Mouse (Mus musculus): ENCODE results near the gene Sgsm2. TPM values are rescaled to one million over a fixed set of nuclear protein-coding genes. Genes with fewer than 3 reads are reported as not detected.

The Sgsm2 gene
- polyA plus RNA-seq, 2 experiments = 1.1 to 2.6 TPM

DNA sequence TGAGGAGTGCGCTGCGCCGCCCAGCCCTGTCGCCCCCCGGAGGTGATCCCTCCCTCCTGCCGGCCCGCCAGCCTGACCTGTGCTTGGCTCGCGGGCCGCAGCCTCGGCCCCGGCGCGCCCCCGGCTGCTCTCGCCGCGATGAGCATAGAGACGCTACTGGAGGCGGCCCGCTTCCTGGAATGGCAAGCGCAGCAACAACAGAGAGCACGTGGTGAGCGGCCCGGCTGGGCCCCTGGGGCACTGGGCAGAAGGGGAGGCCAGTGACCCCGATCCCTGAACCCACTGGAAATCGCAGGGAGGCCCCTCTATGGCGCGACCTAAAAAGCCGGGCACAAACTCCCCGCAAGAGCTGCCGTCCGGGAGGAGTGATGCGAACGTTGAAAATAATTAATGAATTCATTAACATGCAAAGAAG, 65.7 kb downstream of the Sgsm2 start:
- no peaks in the 10 kb centered on the region for H3K9me3 ChIP-seq (ENCODE audit: control insufficient read depth, low read length)
- under 1% methylated on average over 35 of the region's 35 CpGs for WGBS (ENCODE audit: insufficient replicate concordance)
- DNase-seq (ENCODE audit: low read depth in 3 of 3, low spot score in 3 of 3) (peak in 1 of 3 experiments; percentile 51), ATAC-seq (ENCODE audit: insufficient read depth) (no peak)
- H3K4me2 ChIP-seq (ENCODE audit: low read depth) = peak overlapping the region; percentile 100
- H3K27ac ChIP-seq = peak overlapping the region; percentile 91
- H3K36me3 ChIP-seq (replicated peaks; ENCODE audit: control insufficient read depth, insufficient read depth, low read depth) = no peaks in the 10 kb centered on the region
- H3K4me1 ChIP-seq (replicated peaks; ENCODE audit: control insufficient read depth in 2 of 2, insufficient read depth in 2 of 2, low read length in 1 of 2) = peaks cover 31 to 54% of the 10 kb centered on the region in 2 experiments
- H3K27me3 ChIP-seq (ENCODE audit: control insufficient read depth, insufficient read depth, low read length) = no peaks in the 10 kb centered on the region
- peak overlapping the region; percentile 66 for H3K9ac ChIP-seq (replicated peaks)
- TF ChIP-seq CTCF (IDR thresholded peaks at IDR 0.05; ENCODE audit: low read depth) (no peak), EP300 (IDR thresholded peaks at IDR 0.05; ENCODE audit: low read depth) (no peak)
- H3K4me3 ChIP-seq (ENCODE audit: insufficient read depth in 1 of 2, low read depth in 2 of 2, low read length in 2 of 2) = peak overlapping the region; percentile 69 to 84

DNA sequence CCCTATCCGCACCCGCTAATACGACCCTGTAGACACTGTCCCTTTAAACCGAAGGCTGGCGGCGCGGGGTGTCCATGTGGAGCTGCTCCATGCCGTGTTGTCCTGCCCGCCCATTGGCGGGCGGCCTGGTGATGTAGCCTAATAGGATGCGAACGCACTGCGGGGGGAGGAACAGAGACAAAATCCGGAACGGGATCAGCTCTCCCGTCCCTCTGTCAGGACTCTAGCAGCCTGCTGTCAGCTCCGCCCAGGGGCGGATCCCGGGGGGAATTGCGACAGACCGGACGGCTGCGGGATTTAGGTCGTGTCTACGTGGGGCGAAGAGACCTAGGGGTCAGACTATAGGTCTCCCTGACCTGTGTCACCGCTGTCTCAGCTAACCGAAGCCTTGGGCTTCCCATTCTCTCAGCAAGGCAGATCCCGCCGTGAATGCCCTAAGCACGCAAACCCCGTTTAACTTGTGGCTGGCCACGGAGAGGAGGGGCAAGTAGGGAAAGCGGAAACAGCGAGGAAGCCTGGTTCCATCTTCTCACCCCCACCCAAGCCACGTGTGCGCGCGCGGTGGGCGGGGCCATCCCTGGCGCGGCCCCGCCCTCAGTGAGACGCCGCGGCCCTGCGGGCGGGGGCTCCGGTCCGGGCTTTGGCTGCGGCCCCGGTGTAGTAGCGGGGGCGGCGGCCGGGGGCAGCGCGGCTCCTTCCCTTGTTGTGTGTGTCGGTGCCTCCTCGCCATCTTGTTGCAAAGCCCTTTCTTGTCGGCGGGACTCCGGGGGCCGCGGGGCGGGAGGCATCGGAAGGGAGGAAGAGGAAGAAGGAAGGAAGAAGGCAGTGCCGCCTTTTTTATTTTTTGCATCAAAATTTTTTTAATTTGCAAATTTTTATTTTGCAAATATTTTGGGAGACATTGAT, 66.4 kb downstream of the Sgsm2 start, which contains the start of gene Mnt:
Mnt (plus strand) TSS at position 665 of the 906 bp plus-strand sequence.
- Histone ChIP-seq H3K9me3 (ENCODE audit: control insufficient read depth, low read length) (no peaks in the 10 kb centered on the region), H3K4me3 (ENCODE audit: insufficient read depth in 1 of 2, low read depth in 2 of 2, low read length in 2 of 2) (peak within 1 kb of the TSS; percentile 79 to 84), H3K4me2 (ENCODE audit: low read depth) (peak within 1 kb of the TSS; percentile 100), H3K4me1 (replicated peaks; ENCODE audit: control insufficient read depth in 2 of 2, insufficient read depth in 2 of 2, low read length in 1 of 2) (peaks cover 34 to 58% of the 10 kb centered on the region in 2 experiments), H3K27ac (peak within 1 kb of the TSS; percentile 91), H3K9ac (replicated peaks) (peak within 1 kb of the TSS; percentile 66), H3K36me3 (replicated peaks; ENCODE audit: control insufficient read depth, insufficient read depth, low read depth) (no peaks in the 10 kb centered on the region), H3K27me3 (ENCODE audit: control insufficient read depth, insufficient read depth, low read length) (no peaks in the 10 kb centered on the region)
- TF ChIP-seq CTCF (IDR thresholded peaks at IDR 0.05; ENCODE audit: low read depth) (no peak), EP300 (IDR thresholded peaks at IDR 0.05; ENCODE audit: low read depth) (peak; percentile 47; the same call in 1 of the 2 replicates)
- under 1% methylated on average over 70 of the region's 70 CpGs for WGBS (ENCODE audit: insufficient replicate concordance)
- ATAC-seq (ENCODE audit: insufficient read depth) = peak; percentile 75
- peak; percentile 94 to 96 (median 96) for DNase-seq (ENCODE audit: low read depth in 3 of 3, low spot score in 3 of 3)

DNA sequence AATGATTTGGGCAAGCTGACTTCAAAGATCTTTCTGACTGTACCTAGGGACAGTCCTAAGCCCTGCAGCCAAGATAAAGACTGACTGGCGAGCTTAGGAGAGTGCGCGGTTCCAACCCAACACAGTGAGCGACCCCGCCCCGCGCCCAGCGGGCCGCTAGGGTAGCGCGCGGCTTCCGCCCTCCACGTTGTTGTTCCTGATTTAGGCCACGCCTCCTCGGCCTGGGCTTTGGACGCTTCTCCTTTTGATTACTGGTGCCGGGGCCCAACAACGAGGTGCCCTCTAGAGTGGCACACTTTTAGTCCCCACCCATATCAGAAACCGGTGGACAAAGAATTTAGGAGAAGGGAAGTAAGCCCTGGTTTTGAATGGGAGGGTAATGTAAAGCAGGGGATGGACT, 67.0 kb downstream of the Sgsm2 start:
- Histone ChIP-seq H3K4me1 (replicated peaks; ENCODE audit: control insufficient read depth in 2 of 2, insufficient read depth in 2 of 2, low read length in 1 of 2) (peaks cover 32 to 54% of the 10 kb centered on the region in 2 experiments), H3K36me3 (replicated peaks; ENCODE audit: control insufficient read depth, insufficient read depth, low read depth) (no peaks in the 10 kb centered on the region), H3K27me3 (ENCODE audit: control insufficient read depth, insufficient read depth, low read length) (no peaks in the 10 kb centered on the region), H3K27ac (peak overlapping the region; percentile 91), H3K9me3 (ENCODE audit: control insufficient read depth, low read length) (no peaks in the 10 kb centered on the region), H3K4me3 (ENCODE audit: insufficient read depth in 1 of 2, low read depth in 2 of 2, low read length in 2 of 2) (peak overlapping the region; percentile 79 to 84), H3K4me2 (ENCODE audit: low read depth) (peak overlapping the region; percentile 100), H3K9ac (replicated peaks) (peak overlapping the region; percentile 66)
- no peak for TF ChIP-seq EP300 (IDR thresholded peaks at IDR 0.05; ENCODE audit: low read depth)
- TF ChIP-seq CTCF (IDR thresholded peaks at IDR 0.05; ENCODE audit: low read depth) = peak; percentile 63
- under 1% methylated on average over 20 of the region's 20 CpGs for WGBS (ENCODE audit: insufficient replicate concordance)
- DNase-seq (ENCODE audit: low read depth in 3 of 3, low spot score in 3 of 3) (peak; percentile 74 to 80 (median 76)), ATAC-seq (ENCODE audit: insufficient read depth) (peak; percentile 50)

DNA sequence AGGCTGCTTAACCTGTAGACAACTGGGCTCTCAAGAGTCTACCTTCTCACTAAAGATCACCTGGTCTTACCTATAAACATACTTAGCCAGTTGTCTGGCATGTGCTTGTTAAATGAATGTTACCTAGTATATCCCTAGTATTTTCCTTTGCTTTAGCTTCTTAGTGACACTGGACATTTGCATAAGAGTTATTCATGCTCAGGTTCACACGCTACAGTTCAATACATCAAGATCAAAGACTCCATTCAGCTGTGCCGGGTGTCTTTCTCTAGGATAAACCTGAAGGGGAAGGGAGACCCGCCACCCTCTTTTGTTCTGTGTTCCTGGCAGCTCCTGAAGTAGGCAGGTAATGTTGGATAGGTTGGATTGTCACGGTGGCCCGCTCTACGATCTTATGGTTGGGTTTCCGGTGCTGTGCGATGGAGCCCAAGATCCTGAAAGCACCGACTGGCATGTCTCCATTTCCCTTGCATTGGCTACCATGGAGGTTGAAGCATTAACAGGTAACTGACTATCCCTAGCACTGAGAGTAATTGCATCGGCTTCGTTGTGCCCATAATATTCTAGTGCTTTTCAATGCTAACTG, 67.8 kb downstream of the Sgsm2 start:
- 22% methylated on average over 11 of the region's 11 CpGs for WGBS (ENCODE audit: insufficient replicate concordance)
- Histone ChIP-seq H3K4me3 (ENCODE audit: insufficient read depth in 1 of 2, low read depth in 2 of 2, low read length in 2 of 2) (peak overlapping the region; percentile 79 to 84), H3K4me2 (ENCODE audit: low read depth) (peak overlapping the region; percentile 100), H3K36me3 (replicated peaks; ENCODE audit: control insufficient read depth, insufficient read depth, low read depth) (no peaks in the 10 kb centered on the region), H3K27me3 (ENCODE audit: control insufficient read depth, insufficient read depth, low read length) (no peaks in the 10 kb centered on the region), H3K4me1 (replicated peaks; ENCODE audit: control insufficient read depth in 2 of 2, insufficient read depth in 2 of 2, low read length in 1 of 2) (peaks cover 28 to 47% of the 10 kb centered on the region in 2 experiments), H3K9ac (replicated peaks) (peak overlapping the region; percentile 66), H3K27ac (peak overlapping the region; percentile 91), H3K9me3 (ENCODE audit: control insufficient read depth, low read length) (no peaks in the 10 kb centered on the region)
- ATAC-seq (ENCODE audit: insufficient read depth) = no peak
- DNase-seq (ENCODE audit: low read depth in 3 of 3, low spot score in 3 of 3) = no peak
- no peak for TF ChIP-seq EP300 (IDR thresholded peaks at IDR 0.05; ENCODE audit: low read depth)
- TF ChIP-seq CTCF (IDR thresholded peaks at IDR 0.05; ENCODE audit: low read depth) = no peak

All from liver, embryonic 14.5 days (tissue).